Mouse (Mus musculus) hindbrain, embryonic 15.5 days (tissue): ENCODE measurements around the gene Zfp536. TPM values are rescaled to one million over a fixed set of nuclear protein-coding genes. Genes with fewer than 3 reads are reported as not detected.

ENCODE experiments used
- ATAC-seq: fragments of 200-750 bp; cut with Nextera tagmentation; 2 replicates; pipeline ENCODE4 v1.8.0; 2017; ENCODE audit warnings: low read depth, moderate number of reproducible peaks, moderate TSS enrichment; ENCODE audit not compliant: low FRiP score
- H3K27ac ChIP-seq: fragments of 300-500 bp; sonication (generic); replicated peaks from 2 replicates; pipeline ENCODE4 v1.5.1; 2015; ENCODE audit warnings: mild to moderate bottlenecking, inconsistent platforms
- H3K27me3 ChIP-seq: fragments of 300-500 bp; sonication (generic); 2 replicates; pipeline ENCODE4 v1.6.1; 2015; ENCODE audit warnings: control low read depth, inconsistent platforms
- H3K36me3 ChIP-seq: fragments of 300-500 bp; sonication (generic); 2 replicates; pipeline ENCODE4 v1.6.1; 2015; ENCODE audit warnings: control low read depth, inconsistent platforms
- H3K4me1 ChIP-seq: fragments of 300-500 bp; sonication (generic); replicated peaks from 2 replicates; pipeline ENCODE4 v1.6.1; 2015; ENCODE audit warnings: control low read depth, inconsistent platforms
- H3K4me2 ChIP-seq: fragments of 300-500 bp; sonication (generic); 2 replicates; pipeline ENCODE4 v1.6.1; 2015; ENCODE audit warnings: moderate library complexity, mild to moderate bottlenecking, inconsistent platforms
- H3K4me3 ChIP-seq: fragments of 300-500 bp; sonication (generic); 2 replicates; pipeline ENCODE4 v1.5.1; 2015; ENCODE audit warnings: mild to moderate bottlenecking, inconsistent platforms
- H3K9ac ChIP-seq: fragments of 300-500 bp; sonication (generic); 2 replicates; pipeline ENCODE4 v1.6.1; 2015; ENCODE audit warnings: inconsistent platforms
- H3K9me3 ChIP-seq: fragments of 300-500 bp; sonication (generic); 2 replicates; pipeline ENCODE4 v1.6.1; 2016; ENCODE audit warnings: control low read depth, inconsistent platforms
- WGBS: fragments of 180-500 bp; shearing (Covaris S2); methylation state at CpG from one replicate; pipeline ENCODE4 v1.1.7; 2015; 5-methylcytosine and 5-hydroxymethylcytosine counted together
- polyA plus RNA-seq: library from polyadenylated mRNA; unstranded; fragments of >200 nt; fragmentation: Nextera tagmentation; extraction: Ambion mirVana; gene quantifications from 2 replicates; pipeline ENCODE4 v1.2.1, GENCODE M21; 2015

Zfp536 gene
- polyA plus RNA-seq, 1 experiment from 2014 or later, result 36.0 TPM

- ATAC-seq, result no peak
- Histone ChIP-seq H3K4me2 (no peak overlapping the region), H3K4me3 (no peak overlapping the region), H3K36me3 (no peaks in the 10 kb centered on the region), H3K9ac (no peak overlapping the region), H3K27ac (no peak overlapping the region), H3K4me1 (peaks cover 39% of the 10 kb centered on the region), H3K9me3 (no peaks in the 10 kb centered on the region), H3K27me3 (no peaks in the 10 kb centered on the region)
- 49% methylated on average over 3 of the region's 3 CpGs for WGBS
Observed at GRCm38 (mm10) chr7:37559851-37560250, 213.6 kb downstream of the Zfp536 start.

DNA sequence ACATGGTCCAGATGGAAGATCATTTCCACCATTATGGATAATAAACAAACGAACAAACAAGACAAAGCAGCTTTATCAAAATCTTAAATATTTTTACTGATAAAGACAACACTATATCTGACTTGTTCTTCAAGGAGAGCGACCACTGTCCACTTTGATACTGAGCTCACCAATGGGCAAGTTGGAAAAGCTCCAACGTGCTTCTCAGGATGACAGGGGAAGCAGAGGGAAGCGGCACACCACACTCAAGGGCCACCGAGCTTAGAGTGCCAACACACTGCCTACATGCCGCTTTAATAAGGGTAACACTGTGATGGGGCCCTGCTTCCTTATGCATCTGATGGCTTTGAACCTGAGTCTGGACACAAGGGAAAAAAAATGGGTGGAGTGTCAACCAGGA is 214.1 kb downstream of the Zfp536 start:
- H3K9ac ChIP-seq, result no peak overlapping the region
- no peaks in the 10 kb centered on the region for H3K27me3 ChIP-seq
- H3K4me2 ChIP-seq, result no peak overlapping the region
- no peaks in the 10 kb centered on the region for H3K9me3 ChIP-seq
- no peak overlapping the region for H3K4me3 ChIP-seq
- H3K36me3 ChIP-seq, result no peaks in the 10 kb centered on the region
- peaks cover 34% of the 10 kb centered on the region for H3K4me1 ChIP-seq
- no peak for ATAC-seq
- 79% methylated on average over 6 of the region's 6 CpGs for WGBS
- no peak overlapping the region for H3K27ac ChIP-seq

DNA sequence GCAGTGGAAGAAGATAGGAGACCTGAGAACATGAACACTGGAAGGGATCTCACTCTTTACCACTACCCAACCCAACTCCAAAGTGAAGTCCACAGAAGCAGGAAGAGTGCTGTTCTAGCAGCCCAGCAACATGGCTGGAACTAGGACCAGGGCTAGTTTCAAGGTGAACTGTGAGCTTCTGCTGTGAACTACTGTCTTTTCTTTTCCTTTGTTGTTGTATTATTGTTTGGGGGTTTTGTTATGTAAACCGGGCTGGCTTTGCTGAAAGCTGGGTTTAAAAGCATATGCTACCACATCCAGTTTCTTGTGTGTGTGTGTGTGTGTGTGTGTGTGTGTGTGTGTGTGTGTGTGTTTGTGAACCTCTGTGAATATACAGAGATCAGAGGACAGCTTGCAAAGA is 216.6 kb downstream of the Zfp536 start:
- Histone ChIP-seq H3K36me3 (no peaks in the 10 kb centered on the region), H3K4me3 (no peak overlapping the region), H3K9me3 (no peaks in the 10 kb centered on the region), H3K9ac (no peak overlapping the region), H3K27ac (no peak overlapping the region), H3K4me2 (no peak overlapping the region), H3K27me3 (no peaks in the 10 kb centered on the region), H3K4me1 (peaks cover 10% of the 10 kb centered on the region)
- WGBS, result 70% methylated on average over 1 of the region's 1 CpGs
- no peak for ATAC-seq

DNA sequence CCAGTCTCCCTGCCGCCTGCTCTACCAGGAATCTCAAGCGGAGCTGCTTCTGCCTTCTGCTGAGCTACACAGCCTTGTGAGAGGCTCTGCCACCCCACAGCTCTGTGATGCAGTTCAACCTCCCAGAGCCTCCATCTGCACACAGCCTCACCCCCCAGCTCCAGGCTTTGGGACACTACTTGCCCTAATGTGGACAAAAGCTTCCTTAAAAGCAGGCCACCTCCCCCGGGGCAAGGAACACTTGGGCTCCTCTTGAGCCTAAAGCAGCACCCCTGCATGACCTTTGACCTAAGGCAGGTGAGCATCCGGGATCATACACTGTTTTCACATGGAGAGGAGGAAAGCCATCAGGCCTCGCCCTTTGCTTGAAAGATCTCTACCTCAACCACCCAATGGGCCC is 219.0 kb downstream of the Zfp536 start:
- no peaks in the 10 kb centered on the region for H3K36me3 ChIP-seq
- no peak overlapping the region for H3K4me2 ChIP-seq
- peaks cover 5% of the 10 kb centered on the region for H3K4me1 ChIP-seq
- ATAC-seq, result no peak
- no peaks in the 10 kb centered on the region for H3K27me3 ChIP-seq
- no peak overlapping the region for H3K4me3 ChIP-seq
- no peak overlapping the region for H3K9ac ChIP-seq
- WGBS, result 70% methylated on average over 5 of the region's 5 CpGs
- no peak overlapping the region for H3K27ac ChIP-seq
- no peaks in the 10 kb centered on the region for H3K9me3 ChIP-seq

DNA sequence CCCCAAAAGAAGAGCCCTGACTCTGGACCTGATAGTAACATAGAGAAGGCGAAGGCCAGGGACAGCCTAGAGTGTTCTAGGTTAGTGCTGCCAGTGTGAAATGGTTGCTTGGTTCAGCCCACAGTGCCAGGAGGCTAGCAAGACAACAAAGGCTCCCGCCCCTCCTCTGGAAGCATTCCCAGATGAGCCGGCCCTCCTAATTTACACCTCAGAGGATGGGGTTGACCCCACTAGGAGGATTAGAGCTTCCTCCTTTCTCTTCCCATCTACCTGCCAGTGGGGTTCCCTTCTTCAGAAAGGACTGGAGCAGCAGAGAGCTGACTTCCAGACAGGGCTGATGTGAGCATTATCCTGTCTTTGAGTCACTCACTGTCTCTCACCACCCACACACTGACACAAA is 219.8 kb downstream of the Zfp536 start:
- Histone ChIP-seq H3K27ac (no peak overlapping the region), H3K4me1 (peaks cover 12% of the 10 kb centered on the region), H3K9me3 (no peaks in the 10 kb centered on the region), H3K36me3 (no peaks in the 10 kb centered on the region), H3K27me3 (no peaks in the 10 kb centered on the region), H3K4me3 (no peak overlapping the region), H3K9ac (no peak overlapping the region), H3K4me2 (no peak overlapping the region)
- 27% methylated on average over 3 of the region's 3 CpGs for WGBS
- ATAC-seq, result no peak

DNA sequence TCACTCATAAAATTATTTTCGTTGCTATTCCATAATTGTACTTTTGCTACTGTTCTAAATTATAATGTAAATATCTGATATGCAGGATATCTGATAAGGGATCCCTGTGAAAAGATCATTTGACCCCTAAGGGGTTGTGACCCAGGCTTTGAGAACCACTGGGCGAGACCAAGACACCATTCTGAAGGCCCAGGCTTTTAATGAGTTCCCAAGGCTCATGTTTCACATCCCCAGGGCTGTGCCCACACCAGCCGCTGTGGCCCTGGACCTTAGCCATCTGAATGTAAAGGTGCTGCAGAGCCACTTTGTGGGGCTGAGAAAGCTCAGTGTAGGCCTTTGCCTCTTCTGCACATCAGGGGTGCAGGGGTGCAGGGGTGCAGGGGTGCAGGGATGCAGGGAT is 221.1 kb downstream of the Zfp536 start:
- Histone ChIP-seq H3K4me3 (no peak overlapping the region), H3K9ac (no peak overlapping the region), H3K27me3 (no peaks in the 10 kb centered on the region), H3K4me1 (peaks cover 12% of the 10 kb centered on the region), H3K4me2 (no peak overlapping the region), H3K36me3 (no peaks in the 10 kb centered on the region), H3K9me3 (no peaks in the 10 kb centered on the region), H3K27ac (no peak overlapping the region)
- no peak for ATAC-seq
- WGBS, result 80% methylated on average over 3 of the region's 3 CpGs

DNA sequence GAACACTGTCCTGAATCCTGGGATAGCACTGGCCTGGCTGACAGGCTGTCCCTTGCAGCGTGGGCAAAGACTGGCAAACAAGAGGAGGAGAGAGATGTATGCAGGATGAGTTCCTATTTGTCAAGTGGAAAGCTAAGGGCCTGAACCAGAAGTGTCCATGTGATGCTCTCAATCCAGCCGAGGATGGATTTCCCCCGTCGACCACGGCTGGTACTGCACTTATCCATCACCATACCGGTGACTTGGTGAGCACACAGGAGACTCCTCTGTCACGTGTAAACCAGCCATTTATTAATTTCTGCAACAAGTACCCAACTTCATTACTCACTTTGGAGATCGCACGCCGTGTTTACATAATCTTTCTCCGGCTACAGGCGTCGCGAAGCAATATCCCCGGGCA is 224.6 kb downstream of the Zfp536 start:
- Histone ChIP-seq H3K4me3 (no peak overlapping the region), H3K9me3 (no peaks in the 10 kb centered on the region), H3K4me1 (peaks cover 12% of the 10 kb centered on the region), H3K27me3 (no peaks in the 10 kb centered on the region), H3K9ac (no peak overlapping the region), H3K27ac (no peak overlapping the region), H3K36me3 (no peaks in the 10 kb centered on the region), H3K4me2 (peak overlapping the region; percentile 18; the same call in 1 of the 2 replicates)
- WGBS, result 56% methylated on average over 15 of the region's 15 CpGs
- no peak; the same call in 1 of the 2 replicates for ATAC-seq

DNA sequence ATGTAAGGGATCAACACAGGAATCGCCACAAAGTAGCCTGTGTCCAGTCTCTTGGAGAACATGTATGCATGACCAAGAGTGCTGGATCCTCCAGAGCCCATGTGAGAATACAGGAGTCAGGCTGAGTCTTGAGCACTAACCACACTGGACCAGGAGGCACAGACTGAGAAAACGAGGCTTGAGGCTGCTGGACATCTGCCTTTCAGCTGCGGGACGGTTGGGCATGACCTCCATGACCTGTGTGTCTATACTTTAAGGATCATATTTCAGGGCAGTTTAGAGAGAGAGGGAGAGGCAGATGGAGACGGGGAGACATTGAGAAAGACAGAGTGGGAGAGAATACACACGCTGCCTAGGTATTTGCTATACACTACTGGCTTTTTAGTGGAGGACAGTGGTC is 229.4 kb downstream of the Zfp536 start:
- Histone ChIP-seq H3K9ac (no peak overlapping the region), H3K27me3 (no peaks in the 10 kb centered on the region), H3K4me3 (no peak overlapping the region), H3K36me3 (no peaks in the 10 kb centered on the region), H3K27ac (no peak overlapping the region), H3K9me3 (no peaks in the 10 kb centered on the region), H3K4me2 (no peak overlapping the region), H3K4me1 (peaks cover 4% of the 10 kb centered on the region)
- 35% methylated on average over 6 of the region's 6 CpGs for WGBS
- ATAC-seq, result no peak

DNA sequence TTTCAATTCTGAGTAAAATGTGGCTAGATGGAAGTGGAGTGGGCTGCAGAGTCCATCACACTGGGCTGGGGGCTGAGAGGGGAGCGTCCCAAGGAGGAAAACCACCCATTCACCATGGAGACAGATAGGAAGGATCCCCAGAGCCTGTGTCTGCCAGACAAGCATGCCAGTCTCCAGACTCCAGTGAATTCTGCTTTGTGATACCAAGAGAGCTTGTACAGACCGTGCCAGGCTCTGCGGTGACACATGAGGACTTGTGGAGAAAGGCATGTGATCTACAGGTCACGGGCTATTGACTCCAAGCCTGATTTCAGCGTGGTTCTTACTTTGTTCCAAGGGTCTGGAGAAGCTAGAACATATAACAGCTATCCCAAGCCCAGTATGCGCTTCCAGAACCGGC is 230.5 kb downstream of the Zfp536 start:
- Histone ChIP-seq H3K27ac (no peak overlapping the region), H3K36me3 (no peaks in the 10 kb centered on the region), H3K4me1 (no peaks in the 10 kb centered on the region), H3K4me3 (no peak overlapping the region), H3K9me3 (no peaks in the 10 kb centered on the region), H3K9ac (no peak overlapping the region), H3K27me3 (no peaks in the 10 kb centered on the region), H3K4me2 (no peak overlapping the region)
- no peak for ATAC-seq
- 85% methylated on average over 7 of the region's 7 CpGs for WGBS

- H3K4me2 ChIP-seq, result no peak overlapping the region
- no peak overlapping the region for H3K27ac ChIP-seq
- H3K36me3 ChIP-seq, result no peaks in the 10 kb centered on the region
- no peak overlapping the region for H3K9ac ChIP-seq
- no peaks in the 10 kb centered on the region for H3K27me3 ChIP-seq
- no peaks in the 10 kb centered on the region for H3K9me3 ChIP-seq
- WGBS, result 88% methylated on average over 2 of the region's 2 CpGs
- no peak overlapping the region for H3K4me3 ChIP-seq
- no peak for ATAC-seq
- H3K4me1 ChIP-seq, result peaks cover 11% of the 10 kb centered on the region
Observed at GRCm38 (mm10) chr7:37531166-37531565, 242.3 kb downstream of the Zfp536 start.

- Histone ChIP-seq H3K9ac (no peak overlapping the region), H3K27ac (no peak overlapping the region), H3K4me3 (no peak overlapping the region), H3K4me2 (no peak overlapping the region), H3K9me3 (no peaks in the 10 kb centered on the region), H3K27me3 (no peaks in the 10 kb centered on the region), H3K36me3 (no peaks in the 10 kb centered on the region), H3K4me1 (peaks cover 8% of the 10 kb centered on the region)
- WGBS, result 82% methylated on average over 9 of the region's 9 CpGs
- ATAC-seq, result no peak
Observed at GRCm38 (mm10) chr7:37528311-37528710, 245.1 kb downstream of the Zfp536 start.

- WGBS, result 54% methylated on average over 2 of the region's 2 CpGs
Observed at GRCm38 (mm10) chr7:37527890-37528289, 245.6 kb downstream of the Zfp536 start.

DNA sequence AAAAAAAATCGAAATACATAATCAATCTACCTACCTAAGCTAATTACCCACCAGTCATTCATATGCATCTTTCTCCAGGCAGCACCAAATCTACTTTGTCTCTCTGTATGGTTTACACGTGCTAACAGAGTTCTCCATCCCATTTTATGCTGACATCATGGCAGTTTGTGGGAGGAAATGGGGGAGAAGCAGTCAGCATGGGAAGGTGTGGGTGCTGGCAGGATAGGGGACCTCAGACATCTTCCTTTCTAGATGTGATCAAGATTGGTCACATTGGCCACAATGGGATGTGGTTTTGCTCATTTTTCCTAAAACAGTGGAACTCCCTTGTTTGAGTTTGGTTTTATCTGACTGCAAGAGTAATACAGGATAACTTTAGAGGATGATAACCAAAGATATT is 252.0 kb downstream of the Zfp536 start:
- Histone ChIP-seq H3K27me3 (no peaks in the 10 kb centered on the region), H3K4me1 (peaks cover 11% of the 10 kb centered on the region), H3K4me2 (no peak overlapping the region), H3K9me3 (no peaks in the 10 kb centered on the region), H3K36me3 (no peaks in the 10 kb centered on the region), H3K27ac (no peak overlapping the region), H3K9ac (no peak overlapping the region), H3K4me3 (no peak overlapping the region)
- ATAC-seq, result no peak
- WGBS, result 73% methylated on average over 2 of the region's 2 CpGs

More at GRCm38 (mm10) chr7:37527890-37528289, 245.6 kb downstream of the Zfp536 start:
- Histone ChIP-seq H3K36me3 (no peaks in the 10 kb centered on the region), H3K9me3 (no peaks in the 10 kb centered on the region), H3K4me1 (peaks cover 5% of the 10 kb centered on the region), H3K4me2 (no peak overlapping the region), H3K4me3 (no peak overlapping the region), H3K9ac (no peak overlapping the region), H3K27me3 (no peaks in the 10 kb centered on the region), H3K27ac (no peak overlapping the region)
- no peak for ATAC-seq
